Mouse (Mus musculus) hindbrain, postnatal 0 days (tissue): ENCODE measurements at regions not wholly inside any gene's neighbourhood (a gene's known extent, or its start where the extent isn't known, plus 50 kb on each side); places are given as distances from the start of the nearest gene placed in this dataset.
"Not testable (repeated sequence)": the region's sequence is repeated elsewhere in the genome, so short reads cannot be mapped to it uniquely, and the experiment has no call there.

Source experiments
- ATAC-seq: fragments of 200-750 bp; cut with Nextera tagmentation; 2 replicates; pipeline ENCODE4 v1.8.0; 2017; ENCODE audit warnings: mild to moderate bottlenecking, moderate TSS enrichment, moderate library complexity
- DNase-seq: peaks from one replicate; pipeline ENCODE4 v3.0.0-alpha.2; 2015; ENCODE audit warnings: low spot score
- H3K27ac ChIP-seq: fragments of 300-500 bp; sonication (generic); 2 replicates; pipeline ENCODE4 v1.5.1; 2014; ENCODE audit warnings: mild to moderate bottlenecking
- H3K27me3 ChIP-seq: fragments of 300-500 bp; sonication (generic); 2 replicates; pipeline ENCODE4 v1.6.1; 2014; ENCODE audit warnings: low read length, mixed read lengths; ENCODE audit not compliant: insufficient read depth
- H3K36me3 ChIP-seq: fragments of 300-500 bp; sonication (generic); 2 replicates; pipeline ENCODE4 v1.6.1; 2014; ENCODE audit warnings: low read length, mixed read lengths; ENCODE audit not compliant: insufficient read depth
- H3K4me1 ChIP-seq: fragments of 300-500 bp; sonication (generic); 2 replicates; pipeline ENCODE4 v1.6.1; 2014; ENCODE audit warnings: antibody characterized with exemption, low read length, mixed read lengths; ENCODE audit not compliant: insufficient read depth
- H3K4me2 ChIP-seq: fragments of 300-500 bp; sonication (generic); 2 replicates; pipeline ENCODE4 v1.6.1; 2014; ENCODE audit warnings: low read depth, mild to moderate bottlenecking, low read length, moderate library complexity, mixed read lengths
- H3K4me3 ChIP-seq: fragments of 300-500 bp; sonication (generic); 2 replicates; pipeline ENCODE4 v1.5.1; 2014; ENCODE audit warnings: low read length
- H3K9ac ChIP-seq: fragments of 300-500 bp; sonication (generic); replicated peaks from 2 replicates; pipeline ENCODE4 v1.6.1; 2014; ENCODE audit warnings: mild to moderate bottlenecking, low read length, moderate library complexity, mixed read lengths
- H3K9me3 ChIP-seq: fragments of 300-500 bp; sonication (generic); 2 replicates; pipeline ENCODE4 v1.6.1; 2016; ENCODE audit warnings: low read length, mixed read lengths
- CTCF ChIP-seq: IDR thresholded peaks from 2 replicates; pipeline ENCODE4 v1.5.1; 2016; ENCODE audit warnings: antibody characterized with exemption, control low read depth, low read depth
- WGBS: fragments of 180-500 bp; shearing (Covaris S2); extraction: QIAGEN DNeasy Blood & Tissue Kit; methylation state at CpG from one replicate; pipeline ENCODE4 v1.1.7; 2014; 5-methylcytosine and 5-hydroxymethylcytosine counted together

GRCm38 (mm10) chr14:18448666-18449065 lies 117.0 kb upstream of the Ube2e1 start:
- H3K4me1 ChIP-seq: no peaks in the 10 kb centered on the region
- no peaks in the 10 kb centered on the region for H3K27me3 ChIP-seq
- H3K4me3 ChIP-seq: no peak overlapping the region
- ATAC-seq: no peak
- no peaks in the 10 kb centered on the region for H3K36me3 ChIP-seq
- no peak overlapping the region for H3K9ac ChIP-seq
- WGBS: 73% methylated on average over 1 of the region's 1 CpGs
- no peak overlapping the region for H3K4me2 ChIP-seq
- no peak for TF ChIP-seq CTCF
- no peak for DNase-seq
- no peaks in the 10 kb centered on the region for H3K9me3 ChIP-seq
- no peak overlapping the region for H3K27ac ChIP-seq

- no peak overlapping the region for H3K9ac ChIP-seq
- H3K27ac ChIP-seq: no peak overlapping the region
- ATAC-seq: no peak
- H3K9me3 ChIP-seq: no peaks in the 10 kb centered on the region
- H3K36me3 ChIP-seq: no peaks in the 10 kb centered on the region
- H3K27me3 ChIP-seq: no peaks in the 10 kb centered on the region
- no peak for TF ChIP-seq CTCF
- 81% methylated on average over 1 of the region's 1 CpGs for WGBS
- H3K4me2 ChIP-seq: no peak overlapping the region
- no peak for DNase-seq
- H3K4me1 ChIP-seq: no peaks in the 10 kb centered on the region
- H3K4me3 ChIP-seq: no peak overlapping the region
These were observed 112.8 kb upstream of the Ube2e1 start for GRCm38 (mm10) chr14:18444492-18444891.

- not testable (repeated sequence) for H3K27me3 ChIP-seq, H3K9ac ChIP-seq, H3K4me2 ChIP-seq, H3K36me3 ChIP-seq, H3K9me3 ChIP-seq, DNase-seq, H3K4me3 ChIP-seq, H3K4me1 ChIP-seq, ATAC-seq, H3K27ac ChIP-seq
- 31% methylated on average over 4 of the region's 4 CpGs for WGBS
These were observed 97.3 kb upstream of the Ube2e1 start for GRCm38 (mm10) chr14:18428968-18429367.

- no peaks in the 10 kb centered on the region for H3K27me3 ChIP-seq
- H3K4me3 ChIP-seq: no peak overlapping the region
- TF ChIP-seq CTCF: no peak
- ATAC-seq (no peak), DNase-seq (no peak)
- no peak overlapping the region for H3K9ac ChIP-seq
- no peaks in the 10 kb centered on the region for H3K9me3 ChIP-seq
- H3K27ac ChIP-seq: no peak overlapping the region
- no peaks in the 10 kb centered on the region for H3K36me3 ChIP-seq
- H3K4me1 ChIP-seq: no peaks in the 10 kb centered on the region
- H3K4me2 ChIP-seq: no peak overlapping the region
These were observed 94.2 kb upstream of the Ube2e1 start for GRCm38 (mm10) chr14:18425887-18426286.

GRCm38 (mm10) chr14:18416839-18417238 lies 85.2 kb upstream of the Ube2e1 start:
- no peak overlapping the region for H3K4me2 ChIP-seq
- no peaks in the 10 kb centered on the region for H3K9me3 ChIP-seq
- 6% methylated on average over 2 of the region's 2 CpGs for WGBS
- no peak overlapping the region for H3K9ac ChIP-seq
- ATAC-seq: no peak
- H3K27me3 ChIP-seq: no peaks in the 10 kb centered on the region
- no peak overlapping the region for H3K27ac ChIP-seq
- no peak for DNase-seq
- no peaks in the 10 kb centered on the region for H3K4me1 ChIP-seq
- H3K4me3 ChIP-seq: no peak overlapping the region
- no peaks in the 10 kb centered on the region for H3K36me3 ChIP-seq
- no peak for TF ChIP-seq CTCF

- no peak for TF ChIP-seq CTCF
- 70% methylated on average over 4 of the region's 4 CpGs for WGBS
- Histone ChIP-seq H3K9me3 (no peaks in the 10 kb centered on the region), H3K4me2 (no peak overlapping the region), H3K36me3 (no peaks in the 10 kb centered on the region), H3K27me3 (no peaks in the 10 kb centered on the region), H3K9ac (no peak overlapping the region), H3K27ac (no peak overlapping the region), H3K4me1 (no peaks in the 10 kb centered on the region), H3K4me3 (no peak overlapping the region)
- DNase-seq (no peak), ATAC-seq (no peak)
These were observed 84.7 kb upstream of the Ube2e1 start for GRCm38 (mm10) chr14:18416319-18416718.

GRCm38 (mm10) chr14:18398953-18399352 lies 67.3 kb upstream of the Ube2e1 start:
- Histone ChIP-seq H3K36me3 (no peaks in the 10 kb centered on the region), H3K27me3 (no peaks in the 10 kb centered on the region), H3K27ac (no peak overlapping the region), H3K4me3 (no peak overlapping the region), H3K9ac (no peak overlapping the region), H3K9me3 (no peaks in the 10 kb centered on the region), H3K4me1 (no peaks in the 10 kb centered on the region), H3K4me2 (no peak overlapping the region)
- TF ChIP-seq CTCF: no peak
- no peak for DNase-seq
- 94% methylated on average over 4 of the region's 4 CpGs for WGBS
- ATAC-seq: no peak
